Mouse (Mus musculus) limb, embryonic 14.5 days (tissue): ENCODE measurements at regions not wholly inside any gene's neighbourhood (a gene's known extent, or its start where the extent isn't known, plus 50 kb on each side); places are given as distances from the start of the nearest gene placed in this dataset.
A peak's percentile ranks its signal among the peaks of the same experiment; 100 is the strongest.

Source experiments
- ATAC-seq: fragments of 200-750 bp; cut with Nextera tagmentation; 2 replicates; pipeline ENCODE4 v1.8.0; 2017; ENCODE audit warnings: low read depth, moderate number of reproducible peaks, moderate TSS enrichment; ENCODE audit not compliant: low FRiP score
- DNase-seq: peaks from one replicate; pipeline ENCODE4 v3.0.0-alpha.2; 2015; ENCODE audit warnings: low spot score
- H3K27ac ChIP-seq: fragments of 300-500 bp; sonication (generic); replicated peaks from 2 replicates; pipeline ENCODE4 v1.5.1; 2014; ENCODE audit warnings: low read depth, mild to moderate bottlenecking, low read length, moderate library complexity, mixed read lengths
- H3K27me3 ChIP-seq: fragments of 300-500 bp; sonication (generic); 2 replicates; pipeline ENCODE4 v1.6.1; 2014; ENCODE audit warnings: low read length, mixed read lengths; ENCODE audit not compliant: control insufficient read depth, insufficient read depth
- H3K36me3 ChIP-seq: fragments of 300-500 bp; sonication (generic); 2 replicates; pipeline ENCODE4 v1.6.1; 2014; ENCODE audit warnings: mild to moderate bottlenecking, low read length, moderate library complexity, mixed read lengths; ENCODE audit not compliant: control insufficient read depth, insufficient read depth
- H3K4me1 ChIP-seq: fragments of 300-500 bp; sonication (generic); 2 replicates; pipeline ENCODE4 v1.6.1; 2014; ENCODE audit warnings: antibody characterized with exemption, low read length, mixed read lengths; ENCODE audit not compliant: control insufficient read depth, insufficient read depth
- H3K4me2 ChIP-seq: fragments of 300-500 bp; sonication (generic); replicated peaks from 2 replicates; pipeline ENCODE4 v1.6.1; 2014; ENCODE audit warnings: low read depth, mild to moderate bottlenecking, low read length, moderate library complexity; ENCODE audit not compliant: severe bottlenecking
- H3K4me3 ChIP-seq: fragments of 300-500 bp; sonication (generic); replicated peaks from 2 replicates; pipeline ENCODE4 v1.5.1; 2014; ENCODE audit warnings: low read length
- H3K9ac ChIP-seq: fragments of 300-500 bp; sonication (generic); 2 replicates; pipeline ENCODE4 v1.6.1; 2014; ENCODE audit warnings: mild to moderate bottlenecking, low read depth, low read length, moderate library complexity; ENCODE audit not compliant: severe bottlenecking
- H3K9me3 ChIP-seq: fragments of 300-500 bp; sonication (generic); 2 replicates; pipeline ENCODE4 v1.6.1; 2016; ENCODE audit warnings: low read length; ENCODE audit not compliant: control insufficient read depth
- POLR2A ChIP-seq: fragments of 200-500 bp; IDR thresholded peaks from 2 replicates; pipeline ENCODE4 v1.8.0; 2012; ENCODE audit warnings: inconsistent platforms, mild to moderate bottlenecking, moderate library complexity, borderline replicate concordance; ENCODE audit not compliant: insufficient read depth, insufficient read length; ENCODE audit errors: extremely low read depth
- WGBS: fragments of 180-500 bp; shearing (Covaris S2); extraction: QIAGEN DNeasy Blood & Tissue Kit; methylation state at CpG from one replicate; pipeline ENCODE4 v1.1.7; 2014; 5-methylcytosine and 5-hydroxymethylcytosine counted together

DNA sequence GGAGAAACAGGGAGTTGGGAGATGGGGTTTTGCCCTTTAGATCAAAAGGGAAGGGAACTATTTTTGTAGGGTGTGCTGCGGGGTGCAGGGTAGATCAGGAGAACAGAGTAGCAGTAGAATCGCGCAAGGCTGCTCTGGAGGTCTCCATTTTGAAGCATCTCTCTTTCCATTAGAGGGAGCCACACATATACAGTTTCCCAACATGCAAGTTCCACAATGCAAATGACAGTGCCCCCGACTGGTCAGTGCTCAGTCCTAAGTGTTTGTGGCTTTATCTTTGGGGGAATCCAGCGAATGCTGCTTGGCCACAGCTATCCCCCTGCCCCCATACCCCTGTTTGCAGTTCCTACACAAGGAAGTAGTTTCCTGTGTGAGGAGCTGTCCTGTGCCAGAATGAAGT lies 155.6 kb upstream of the Tgfbr2 start:
- ATAC-seq (no peak), DNase-seq (no peak)
- no peaks in the 10 kb centered on the region for H3K9me3 ChIP-seq
- no peak overlapping the region for H3K4me2 ChIP-seq
- no peak overlapping the region for H3K4me3 ChIP-seq
- H3K27me3 ChIP-seq: no peaks in the 10 kb centered on the region
- peaks cover 11% of the 10 kb centered on the region; the same call in 1 of the 2 replicates for H3K4me1 ChIP-seq
- no peak overlapping the region for H3K27ac ChIP-seq
- no peak for TF ChIP-seq POLR2A
- H3K36me3 ChIP-seq: no peaks in the 10 kb centered on the region
- 74% methylated on average over 5 of the region's 5 CpGs for WGBS
- no peak overlapping the region for H3K9ac ChIP-seq

DNA sequence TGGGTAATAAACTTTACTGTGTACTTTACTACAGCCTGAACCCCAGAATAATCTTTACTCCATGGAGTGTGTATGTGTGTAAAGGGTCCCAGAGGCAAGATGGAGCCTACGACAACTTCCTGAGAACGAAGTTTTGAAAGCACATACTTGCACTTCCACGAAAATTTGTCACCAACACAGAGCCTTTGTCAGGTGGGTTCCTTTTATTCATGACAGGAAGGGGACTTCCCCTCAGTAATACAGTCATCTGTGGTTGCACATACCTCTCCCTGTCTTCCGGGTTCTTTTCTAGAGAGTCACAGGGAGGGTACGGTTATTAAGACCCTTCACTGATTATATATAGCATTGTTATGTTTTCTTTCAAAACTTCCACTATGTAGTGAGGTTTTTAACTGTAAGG lies 154.0 kb upstream of the Tgfbr2 start:
- Histone ChIP-seq H3K27ac (peak overlapping the region; percentile 33; the same call in 1 of the 2 replicates), H3K4me3 (no peak overlapping the region), H3K36me3 (no peaks in the 10 kb centered on the region), H3K4me1 (peaks cover 22% of the 10 kb centered on the region), H3K27me3 (no peaks in the 10 kb centered on the region), H3K9ac (no peak overlapping the region), H3K4me2 (no peak overlapping the region), H3K9me3 (no peaks in the 10 kb centered on the region)
- WGBS: 54% methylated on average over 5 of the region's 5 CpGs
- DNase-seq (no peak), ATAC-seq (no peak)
- no peak for TF ChIP-seq POLR2A

GRCm38 (mm10) chr9:116328201-116328600 lies 153.0 kb upstream of the Tgfbr2 start:
- DNase-seq (no peak), ATAC-seq (no peak)
- H3K4me2 ChIP-seq: no peak overlapping the region
- TF ChIP-seq POLR2A: no peak
- no peaks in the 10 kb centered on the region for H3K9me3 ChIP-seq
- H3K4me3 ChIP-seq: no peak overlapping the region
- H3K27me3 ChIP-seq: no peaks in the 10 kb centered on the region
- 36% methylated on average over 3 of the region's 3 CpGs for WGBS
- H3K36me3 ChIP-seq: no peaks in the 10 kb centered on the region
- H3K4me1 ChIP-seq: peaks cover 24% of the 10 kb centered on the region
- no peak overlapping the region for H3K9ac ChIP-seq
- no peak overlapping the region for H3K27ac ChIP-seq

- DNase-seq (no peak), ATAC-seq (no peak)
- peaks cover 24% of the 10 kb centered on the region for H3K4me1 ChIP-seq
- TF ChIP-seq POLR2A: no peak
- H3K36me3 ChIP-seq: no peaks in the 10 kb centered on the region
- H3K27ac ChIP-seq: no peak overlapping the region
- no peaks in the 10 kb centered on the region for H3K27me3 ChIP-seq
- H3K9me3 ChIP-seq: no peaks in the 10 kb centered on the region
- no peak overlapping the region for H3K4me3 ChIP-seq
- H3K9ac ChIP-seq: no peak overlapping the region
- WGBS: 87% methylated on average over 2 of the region's 2 CpGs
- H3K4me2 ChIP-seq: no peak overlapping the region
Observed at GRCm38 (mm10) chr9:116327080-116327479, 151.9 kb upstream of the Tgfbr2 start.

GRCm38 (mm10) chr9:116324971-116325370 lies 149.8 kb upstream of the Tgfbr2 start:
- TF ChIP-seq POLR2A: no peak
- Histone ChIP-seq H3K9ac (no peak overlapping the region), H3K36me3 (no peaks in the 10 kb centered on the region), H3K4me1 (peaks cover 20% of the 10 kb centered on the region), H3K27ac (no peak overlapping the region), H3K4me3 (no peak overlapping the region), H3K9me3 (no peaks in the 10 kb centered on the region), H3K27me3 (no peaks in the 10 kb centered on the region), H3K4me2 (no peak overlapping the region)
- WGBS: 51% methylated on average over 4 of the region's 4 CpGs
- no peak for ATAC-seq
- no peak for DNase-seq
